Mouse (Mus musculus): ENCODE results near the gene 1700020L24Rik.

Gene 1700020L24Rik

GRCm38 (mm10) chr11:83473235-83474016, 35.9 kb downstream of the 1700020L24Rik start:
- DNase-seq, result peak; percentile 29 to 36
